Mouse (Mus musculus) megakaryocyte, embryonic 14.5 days (primary cell): ENCODE data around the gene Mier2.

Source experiments
- FLI1 ChIP-seq: IDR thresholded peaks from 2 replicates; pipeline ENCODE4 v1.6.1; 2012; ENCODE audit warnings: low read length, inconsistent platforms, mixed read lengths
- GATA1 ChIP-seq: IDR thresholded peaks from 3 replicates; pipeline ENCODE4 v1.6.1; 2012; ENCODE audit warnings: mixed read lengths, low read length, inconsistent platforms, borderline replicate concordance

- no peak for TF ChIP-seq GATA1
- TF ChIP-seq FLI1 = no peak
Measured at GRCm38 (mm10) chr10:79557496-79557895, 2.5 kb upstream of the Mier2 start.
